ENCODE assay signal across 21 mouse cellular contexts in genomic region chr11:93696982-93697541, GRCm38 (mm10).
"Had no signal": no experiment of that assay in that cellular context is flagged by ENCODE, and none has a peak within 500 bp of the region (broad histone marks: within the 10 kb centered on the region; RNA-seq: fewer than 3 reads in every experiment).

No protein-coding gene starts in this region.

- ATAC-seq: forebrain, postnatal 0 days; intestine, embryonic 16.5 days had no signal

- H3K27ac ChIP-seq: heart, embryonic 10.5 days; hindbrain, embryonic 13.5 days; hindbrain, embryonic 15.5 days; hindbrain, postnatal 0 days; kidney, embryonic 15.5 days; kidney, postnatal 0 days; limb, embryonic 13.5 days had no signal

- H3K4me3 ChIP-seq: heart, embryonic 10.5 days; heart, embryonic 12.5 days; hindbrain, embryonic 13.5 days; hindbrain, embryonic 15.5 days; kidney, embryonic 15.5 days; limb, embryonic 13.5 days had no signal

- H3K4me1 ChIP-seq: heart, embryonic 10.5 days; heart, embryonic 12.5 days; hindbrain, embryonic 13.5 days; hindbrain, embryonic 15.5 days; kidney, embryonic 15.5 days; limb, embryonic 13.5 days had no signal

- H3K9ac ChIP-seq: forebrain, postnatal 0 days; heart, embryonic 12.5 days; hindbrain, embryonic 13.5 days; hindbrain, embryonic 15.5 days; kidney, embryonic 15.5 days; limb, embryonic 13.5 days had no signal

- H3K36me3 ChIP-seq: heart, embryonic 10.5 days; heart, embryonic 12.5 days; hindbrain, embryonic 13.5 days; hindbrain, embryonic 15.5 days; kidney, embryonic 15.5 days; limb, embryonic 13.5 days had no signal

- H3K27me3 ChIP-seq: heart, embryonic 12.5 days; hindbrain, embryonic 13.5 days; hindbrain, embryonic 15.5 days; kidney, embryonic 15.5 days; limb, embryonic 13.5 days had no signal

- H3K4me2 ChIP-seq: heart, embryonic 12.5 days; hindbrain, embryonic 13.5 days; hindbrain, embryonic 15.5 days; kidney, embryonic 15.5 days; limb, embryonic 13.5 days had no signal

- H3K9me3 ChIP-seq: heart, embryonic 10.5 days; heart, embryonic 12.5 days; hindbrain, embryonic 13.5 days; hindbrain, embryonic 15.5 days; kidney, embryonic 15.5 days; limb, embryonic 13.5 days had no signal

- DNase-seq: forebrain, postnatal 0 days; gastrocnemius, postnatal 14 days; gastrocnemius, postnatal 36 days; heart, adult 18-20 months; heart, postnatal 10 days; kidney, adult 11 months; kidney, adult 2 months; kidney, adult 9 months; kidney, postnatal 14 days; kidney, postnatal 36 days; layer of hippocampus, adult 9-11 months; layer of hippocampus, postnatal 36 days had no signal
